Mouse (Mus musculus) small intestine, adult 2 months (tissue): ENCODE results near the gene Hcn3.

Source experiments
- CTCF ChIP-seq: fragments of 200-500 bp; IDR thresholded peaks from 2 replicates; pipeline ENCODE4 v1.5.1; 2012; ENCODE audit warnings: low read depth, mild to moderate bottlenecking, control low read depth, inconsistent platforms, low read length, moderate library complexity, mixed read lengths; ENCODE audit not compliant: insufficient replicate concordance, insufficient read length; ENCODE audit errors: extremely low read depth
- POLR2A ChIP-seq: fragments of 200-500 bp; IDR thresholded peaks from 2 replicates; pipeline ENCODE4 v1.6.1; 2012; ENCODE audit warnings: low read depth, mild to moderate bottlenecking, control low read depth, inconsistent platforms, low read length, moderate library complexity

DNA sequence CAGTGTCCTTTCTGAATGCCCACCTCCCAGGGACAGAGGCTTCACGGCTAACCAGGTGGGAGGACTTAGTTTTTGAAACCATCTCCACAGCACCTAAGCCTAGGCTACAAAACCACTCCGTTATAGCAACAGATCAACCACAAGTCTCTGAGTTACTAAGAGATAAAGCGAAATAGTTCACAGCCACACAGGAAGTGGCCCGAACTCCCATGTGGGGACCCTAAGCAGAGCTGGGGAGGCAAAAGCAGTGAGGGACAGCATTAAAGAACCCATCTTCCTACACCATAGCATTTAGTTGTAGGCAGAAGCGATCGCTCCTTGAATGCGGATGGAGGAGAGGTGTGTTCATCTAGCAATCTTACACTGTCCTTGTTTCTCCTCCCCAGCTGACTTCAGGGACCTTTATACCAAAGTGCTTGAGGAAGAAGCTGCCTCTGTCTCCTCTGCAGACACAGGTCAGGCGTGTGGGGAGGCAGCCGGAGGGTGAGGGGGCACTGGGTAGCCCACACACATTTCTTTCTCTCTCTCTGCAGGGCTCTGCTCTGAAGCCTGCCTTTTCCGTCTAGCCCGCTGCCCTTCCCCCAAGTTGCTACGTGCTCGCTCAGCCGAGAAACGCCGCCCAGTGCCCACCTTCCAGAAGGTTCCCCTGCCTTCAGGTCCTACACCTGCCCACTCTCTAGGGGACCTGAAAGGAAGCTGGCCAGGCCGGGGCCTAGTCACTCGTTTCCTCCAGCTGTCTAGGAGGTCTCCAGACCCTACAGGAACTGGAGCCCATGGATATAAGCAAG is 27.9 kb upstream of the Hcn3 start:
- TF ChIP-seq CTCF: no peak
- no peak for TF ChIP-seq POLR2A
